Mouse (Mus musculus) layer of hippocampus, postnatal 36 days (tissue): ENCODE data around the gene Mkln1. TPM values are rescaled to one million over a fixed set of nuclear protein-coding genes. Genes with fewer than 3 reads are reported as not detected.
"Not testable (repeated sequence)": the region's sequence is repeated elsewhere in the genome, so short reads cannot be mapped to it uniquely, and the experiment has no call there.

ENCODE experiments used
- DNase-seq, 2 experiments: peaks; one replicate each; pipeline ENCODE4 v3.0.0; 2022
- total RNA-seq, 2 experiments: library from RNA; stranded (reverse); gene quantifications; 2 replicates each; pipeline ENCODE4 v1.2.3; 2021

Gene Mkln1
- total RNA-seq, 2 experiments from 2014 or later = 162 to 166 TPM

- no peak for DNase-seq
Measured at GRCm38 (mm10) chr6:31550876-31551532, 152.5 kb downstream of the Mkln1 start.

GRCm38 (mm10) chr6:31556460-31557100 lies 158.0 kb downstream of the Mkln1 start:
- DNase-seq = no peak

GRCm38 (mm10) chr6:31560138-31560959 lies 161.8 kb downstream of the Mkln1 start:
- DNase-seq = no peak

GRCm38 (mm10) chr6:31561948-31562347 lies 163.4 kb downstream of the Mkln1 start:
- not testable (repeated sequence) for DNase-seq

- DNase-seq = no peak
Measured at GRCm38 (mm10) chr6:31562371-31563080, 164.0 kb downstream of the Mkln1 start.

- DNase-seq = peak; percentile 61 to 63
Measured at GRCm38 (mm10) chr6:31563235-31564181, 165.0 kb downstream of the Mkln1 start, which contains the start of gene Podxl. Gene Podxl (minus strand): TSS chr6:31563981.

GRCm38 (mm10) chr6:31564182-31564531 lies 165.6 kb downstream of the Mkln1 start:
- DNase-seq = no peak

- DNase-seq = no peak
Measured at GRCm38 (mm10) chr6:31564901-31565391, 166.4 kb downstream of the Mkln1 start.

Other genes starting within 250 kb of the Mkln1 start
- 10 to 100 TPM; 13.2 to 14.7 TPM for gene Podxl, start 165.2 kb downstream of the Mkln1 start, total RNA-seq